Mouse (Mus musculus) intestine, postnatal 0 days (tissue): ENCODE measurements around the gene Tas1r1. TPM values are rescaled to one million over a fixed set of nuclear protein-coding genes. Genes with fewer than 3 reads are reported as not detected.

ENCODE experiments used
- ATAC-seq: fragments of 200-750 bp; cut with Nextera tagmentation; 2 replicates; pipeline ENCODE4 v1.8.0; 2017; ENCODE audit warnings: mild to moderate bottlenecking, moderate TSS enrichment, moderate library complexity
- H3K27ac ChIP-seq: fragments of 300-500 bp; sonication (generic); 2 replicates; pipeline ENCODE4 v1.5.1; 2014; ENCODE audit warnings: mild to moderate bottlenecking, low read depth, low read length, moderate library complexity
- H3K27me3 ChIP-seq: fragments of 300-500 bp; sonication (generic); replicated peaks from 2 replicates; pipeline ENCODE4 v1.6.1; 2014; ENCODE audit warnings: low read length, mixed read lengths; ENCODE audit not compliant: control insufficient read depth, insufficient read depth
- H3K36me3 ChIP-seq: fragments of 300-500 bp; sonication (generic); 2 replicates; pipeline ENCODE4 v1.6.1; 2014; ENCODE audit warnings: mild to moderate bottlenecking, moderate library complexity; ENCODE audit not compliant: control insufficient read depth, insufficient read depth
- H3K4me1 ChIP-seq: fragments of 300-500 bp; sonication (generic); replicated peaks from 2 replicates; pipeline ENCODE4 v1.6.1; 2014; ENCODE audit warnings: antibody characterized with exemption, low read length, mixed read lengths; ENCODE audit not compliant: control insufficient read depth, insufficient read depth
- H3K4me2 ChIP-seq: fragments of 300-500 bp; sonication (generic); replicated peaks from 2 replicates; pipeline ENCODE4 v1.6.1; 2014; ENCODE audit warnings: low read depth, mild to moderate bottlenecking, moderate library complexity
- H3K4me3 ChIP-seq: fragments of 300-500 bp; sonication (generic); 2 replicates; pipeline ENCODE4 v1.5.1; 2014; ENCODE audit warnings: low read depth, low read length
- H3K9ac ChIP-seq: fragments of 300-500 bp; sonication (generic); 2 replicates; pipeline ENCODE4 v1.6.1; 2014; ENCODE audit warnings: mild to moderate bottlenecking, low read depth, low read length
- H3K9me3 ChIP-seq: fragments of 300-500 bp; sonication (generic); 2 replicates; pipeline ENCODE4 v1.6.1; 2016; ENCODE audit warnings: mixed run types; ENCODE audit not compliant: control insufficient read depth
- CTCF ChIP-seq: sonication (generic); IDR thresholded peaks from 2 replicates; pipeline ENCODE4 v1.5.1; 2016; ENCODE audit warnings: low read depth, mild to moderate bottlenecking, control low read depth, antibody characterized with exemption, moderate library complexity
- WGBS: fragments of 180-500 bp; shearing (Covaris S2); extraction: QIAGEN DNeasy Blood & Tissue Kit; methylation state at CpG from one replicate; pipeline ENCODE4 v1.1.7; 2014; 5-methylcytosine and 5-hydroxymethylcytosine counted together
- polyA plus RNA-seq: library from polyadenylated mRNA; unstranded; fragments of >200 nt; fragmentation: Nextera tagmentation; extraction: Ambion mirVana; gene quantifications from 2 replicates; pipeline ENCODE4 v1.2.1, GENCODE M21; 2015

The Tas1r1 gene
- polyA plus RNA-seq, 1 experiment from 2014 or later: 0.08 TPM

- H3K27me3 ChIP-seq: no peaks in the 10 kb centered on the region
- no peak overlapping the region for H3K4me2 ChIP-seq
- H3K9me3 ChIP-seq: no peaks in the 10 kb centered on the region
- TF ChIP-seq CTCF: no peak
- H3K36me3 ChIP-seq: no peaks in the 10 kb centered on the region
- H3K4me3 ChIP-seq: no peak overlapping the region
- no peak overlapping the region for H3K27ac ChIP-seq
- WGBS: 72% methylated on average over 10 of the region's 10 CpGs
- ATAC-seq: no peak
- no peak overlapping the region for H3K9ac ChIP-seq
- H3K4me1 ChIP-seq: no peaks in the 10 kb centered on the region
These were observed 34.3 kb upstream of the Tas1r1 start for GRCm38 (mm10) chr4:152072655-152073054.

GRCm38 (mm10) chr4:152072121-152072601 lies 33.8 kb upstream of the Tas1r1 start, which contains the start of gene Plekhg5:
Plekhg5 (plus strand) TSS chr4:152072498.
- no peak within 1 kb of the TSS for H3K4me3 ChIP-seq
- no peaks in the 10 kb centered on the region for H3K27me3 ChIP-seq
- no peak within 1 kb of the TSS for H3K27ac ChIP-seq
- WGBS: 49% methylated on average over 10 of the region's 10 CpGs
- no peak within 1 kb of the TSS for H3K4me2 ChIP-seq
- H3K4me1 ChIP-seq: no peaks in the 10 kb centered on the region
- no peaks in the 10 kb centered on the region for H3K36me3 ChIP-seq
- no peak within 1 kb of the TSS for H3K9ac ChIP-seq
- ATAC-seq: no peak
- no peaks in the 10 kb centered on the region for H3K9me3 ChIP-seq
- no peak for TF ChIP-seq CTCF

GRCm38 (mm10) chr4:152070494-152071396 lies 32.4 kb upstream of the Tas1r1 start:
- no peaks in the 10 kb centered on the region for H3K27me3 ChIP-seq
- no peak overlapping the region for H3K4me2 ChIP-seq
- no peaks in the 10 kb centered on the region for H3K36me3 ChIP-seq
- ATAC-seq: no peak
- H3K4me1 ChIP-seq: no peaks in the 10 kb centered on the region
- H3K9me3 ChIP-seq: no peaks in the 10 kb centered on the region
- H3K27ac ChIP-seq: no peak overlapping the region
- no peak for TF ChIP-seq CTCF
- no peak overlapping the region for H3K4me3 ChIP-seq
- no peak overlapping the region for H3K9ac ChIP-seq
- whole genome bisulfite sequencing: 80% methylated on average over 11 of the region's 11 CpGs

- H3K4me2 ChIP-seq: no peak overlapping the region
- H3K27me3 ChIP-seq: no peaks in the 10 kb centered on the region
- H3K4me1 ChIP-seq: no peaks in the 10 kb centered on the region
- H3K27ac ChIP-seq: no peak overlapping the region
- H3K9ac ChIP-seq: no peak overlapping the region
- no peaks in the 10 kb centered on the region for H3K36me3 ChIP-seq
- H3K4me3 ChIP-seq: no peak overlapping the region
- WGBS: 88% methylated on average over 3 of the region's 3 CpGs
- no peak for ATAC-seq
- H3K9me3 ChIP-seq: no peaks in the 10 kb centered on the region
- TF ChIP-seq CTCF: no peak
These were observed 30.9 kb upstream of the Tas1r1 start for GRCm38 (mm10) chr4:152069245-152069644.

- H3K4me1 ChIP-seq: no peaks in the 10 kb centered on the region
- no peak overlapping the region for H3K4me2 ChIP-seq
- 72% methylated on average over 6 of the region's 6 CpGs for WGBS
- no peak overlapping the region for H3K4me3 ChIP-seq
- ATAC-seq: no peak
- TF ChIP-seq CTCF: no peak
- H3K27me3 ChIP-seq: no peaks in the 10 kb centered on the region
- no peak overlapping the region for H3K9ac ChIP-seq
- no peak overlapping the region for H3K27ac ChIP-seq
- H3K9me3 ChIP-seq: no peaks in the 10 kb centered on the region
- H3K36me3 ChIP-seq: no peaks in the 10 kb centered on the region
These were observed 29.9 kb upstream of the Tas1r1 start for GRCm38 (mm10) chr4:152068166-152068724.

GRCm38 (mm10) chr4:152067280-152067679 lies 28.9 kb upstream of the Tas1r1 start:
- no peak for ATAC-seq
- no peak overlapping the region for H3K4me2 ChIP-seq
- no peak overlapping the region for H3K27ac ChIP-seq
- no peak overlapping the region for H3K4me3 ChIP-seq
- H3K9ac ChIP-seq: no peak overlapping the region
- H3K27me3 ChIP-seq: no peaks in the 10 kb centered on the region
- TF ChIP-seq CTCF: no peak
- no peaks in the 10 kb centered on the region for H3K36me3 ChIP-seq
- no peaks in the 10 kb centered on the region for H3K9me3 ChIP-seq
- no peaks in the 10 kb centered on the region for H3K4me1 ChIP-seq
